Comparison of ENCODE assay signal across 8 mouse cellular contexts in genomic region chr10:13965974-13966829, GRCm38 (mm10). TPM values are rescaled to one million over a fixed set of nuclear protein-coding genes. Genes with fewer than 3 reads are reported as not detected.
DNase-seq lines count a peak whose midpoint lies in the region; ATAC-seq and TF ChIP-seq lines count a peak whose summit lies in the region.

Gene Hivep2, plus strand, starts transcription at chr10:13966075.

- 0 out of 2 replicates have a peak, but pooled peaks cover 6% of the 10 kb centered on the region for H3K4me1 ChIP-seq in embryonic facial prominence, embryonic 15.5 days
- H3K4me1 ChIP-seq in heart, embryonic 14.5 days (ENCODE audit: control insufficient read depth in 2 of 2, insufficient read depth in 2 of 2, low read length in 2 of 2): peaks cover 0 to 9% of the 10 kb centered on the region in 2 experiments; a peak in 3 of 4 replicates
- H3K4me1 ChIP-seq in liver, embryonic 14.5 days (replicated peaks; ENCODE audit: control insufficient read depth in 2 of 2, insufficient read depth in 2 of 2, low read length in 1 of 2): no peaks in the 10 kb centered on the region
- H3K4me1 ChIP-seq in neural tube, embryonic 15.5 days: peaks cover 13% of the 10 kb centered on the region

- TF ChIP-seq CTCF in C2C12 (IDR thresholded peaks at IDR 0.05; ENCODE audit: control insufficient read depth, insufficient read depth, insufficient read length): peak; percentile 0
- no peak for TF ChIP-seq CTCF in liver, embryonic 14.5 days (IDR thresholded peaks at IDR 0.05; ENCODE audit: low read depth)

- peak within 1 kb of the TSS; percentile 97 for H3K4me2 ChIP-seq in embryonic facial prominence, embryonic 15.5 days (replicated peaks)
- H3K4me2 ChIP-seq in heart, embryonic 14.5 days (ENCODE audit: low read length): peak within 1 kb of the TSS; percentile 85
- H3K4me2 ChIP-seq in liver, embryonic 14.5 days (ENCODE audit: low read depth): peak within 1 kb of the TSS; percentile 74
- H3K4me2 ChIP-seq in neural tube, embryonic 15.5 days: peak within 1 kb of the TSS; percentile 98

- DNase-seq in adrenal gland, adult 8-10 months: peak; percentile 51
- peak; percentile 66 for DNase-seq in kidney, postnatal 14 days
- no peak for DNase-seq in liver, embryonic 14.5 days (ENCODE audit: low read depth in 3 of 3, low spot score in 3 of 3)
- DNase-seq in thymus, postnatal 25 days: peak; percentile 75

- H3K79me2 ChIP-seq in C2C12 (ENCODE audit: control insufficient read depth, insufficient read depth): peaks cover 19% of the 10 kb centered on the region

- TF ChIP-seq EP300 in liver, embryonic 14.5 days (IDR thresholded peaks at IDR 0.05; ENCODE audit: low read depth): no peak

- peaks cover 3% of the 10 kb centered on the region for H3K79me3 ChIP-seq in C2C12 (ENCODE audit: low read depth)

- peak within 1 kb of the TSS; percentile 91 for H3ac ChIP-seq in C2C12 (ENCODE audit: control insufficient read depth, insufficient read length, low read depth)

- H3K36me3 ChIP-seq in C2C12 (ENCODE audit: control insufficient read depth, insufficient read depth): no peaks in the 10 kb centered on the region
- H3K36me3 ChIP-seq in embryonic facial prominence, embryonic 15.5 days: no peaks in the 10 kb centered on the region
- H3K36me3 ChIP-seq in heart, embryonic 14.5 days (ENCODE audit: control insufficient read depth, insufficient read depth, low read length): no peaks in the 10 kb centered on the region
- H3K36me3 ChIP-seq in liver, embryonic 14.5 days (replicated peaks; ENCODE audit: control insufficient read depth, insufficient read depth, low read depth): no peaks in the 10 kb centered on the region
- no peaks in the 10 kb centered on the region for H3K36me3 ChIP-seq in neural tube, embryonic 15.5 days

- H3K27me3 ChIP-seq in C2C12 (ENCODE audit: control insufficient read depth, insufficient read depth, insufficient read length): no peaks in the 10 kb centered on the region
- H3K27me3 ChIP-seq in embryonic facial prominence, embryonic 15.5 days: no peaks in the 10 kb centered on the region
- no peaks in the 10 kb centered on the region for H3K27me3 ChIP-seq in heart, embryonic 14.5 days (ENCODE audit: control insufficient read depth, insufficient read depth, low read length)
- H3K27me3 ChIP-seq in liver, embryonic 14.5 days (ENCODE audit: control insufficient read depth, insufficient read depth, low read length): peaks cover 65% of the 10 kb centered on the region
- H3K27me3 ChIP-seq in neural tube, embryonic 15.5 days (replicated peaks): peaks cover 2% of the 10 kb centered on the region; the same call in 1 of the 2 replicates

- peak; percentile 64 for ATAC-seq in embryonic facial prominence, embryonic 15.5 days (ENCODE audit: insufficient number of reproducible peaks, low FRiP score, low TSS enrichment, low read depth)
- ATAC-seq in heart, embryonic 14.5 days (ENCODE audit: insufficient number of reproducible peaks, insufficient read depth, low FRiP score, low read depth): peak; percentile 44
- peak; percentile 22; the same call in 1 of the 2 replicates for ATAC-seq in liver, embryonic 14.5 days (ENCODE audit: insufficient read depth)
- peak; percentile 51 for ATAC-seq in neural tube, embryonic 15.5 days (ENCODE audit: low FRiP score)

- peak within 1 kb of the TSS; percentile 92 for H3K9ac ChIP-seq in embryonic facial prominence, embryonic 15.5 days
- H3K9ac ChIP-seq in heart, embryonic 14.5 days (ENCODE audit: low read length): peak within 1 kb of the TSS; percentile 98
- no peak within 1 kb of the TSS; the same call in 1 of the 2 replicates for H3K9ac ChIP-seq in liver, embryonic 14.5 days (replicated peaks)
- peak within 1 kb of the TSS; percentile 97 for H3K9ac ChIP-seq in neural tube, embryonic 15.5 days (replicated peaks)

- H3K27ac ChIP-seq in embryonic facial prominence, embryonic 15.5 days (replicated peaks): peak within 1 kb of the TSS; percentile 99
- H3K27ac ChIP-seq in heart, embryonic 14.5 days (replicated peaks in 1 of 2; ENCODE audit: control insufficient read depth in 1 of 2, insufficient read depth in 1 of 2, low read depth in 2 of 2, low read length in 2 of 2): peak within 1 kb of the TSS; percentile 97 to 100
- no peak within 1 kb of the TSS for H3K27ac ChIP-seq in liver, embryonic 14.5 days
- H3K27ac ChIP-seq in neural tube, embryonic 15.5 days (replicated peaks): peak within 1 kb of the TSS; percentile 99

- no peaks in the 10 kb centered on the region for H3K9me3 ChIP-seq in embryonic facial prominence, embryonic 15.5 days (replicated peaks)
- no peaks in the 10 kb centered on the region for H3K9me3 ChIP-seq in heart, embryonic 14.5 days (ENCODE audit: control insufficient read depth, low read length)
- H3K9me3 ChIP-seq in liver, embryonic 14.5 days (ENCODE audit: control insufficient read depth, low read length): no peaks in the 10 kb centered on the region
- H3K9me3 ChIP-seq in neural tube, embryonic 15.5 days (replicated peaks): no peaks in the 10 kb centered on the region

- WGBS in embryonic facial prominence, embryonic 15.5 days: under 1% methylated on average over 62 of the region's 67 CpGs
- WGBS in heart, embryonic 14.5 days: under 1% methylated on average over 60 of the region's 67 CpGs
- 1% methylated on average over 64 of the region's 67 CpGs for WGBS in liver, embryonic 14.5 days (ENCODE audit: insufficient replicate concordance)
- under 1% methylated on average over 67 of the region's 67 CpGs for WGBS in neural tube, embryonic 15.5 days

- peak within 1 kb of the TSS; percentile 82 for H3K4me3 ChIP-seq in C2C12 (ENCODE audit: insufficient read depth, poor library complexity, severe bottlenecking)
- H3K4me3 ChIP-seq in embryonic facial prominence, embryonic 15.5 days (replicated peaks): peak within 1 kb of the TSS; percentile 90
- peak within 1 kb of the TSS; percentile 90 to 91 for H3K4me3 ChIP-seq in heart, embryonic 14.5 days (ENCODE audit: control insufficient read depth in 1 of 2, insufficient read depth in 1 of 2, low read depth in 1 of 2, low read length in 2 of 2)
- peak within 1 kb of the TSS; percentile 56 to 61 for H3K4me3 ChIP-seq in liver, embryonic 14.5 days (ENCODE audit: insufficient read depth in 1 of 2, low read depth in 2 of 2, low read length in 2 of 2)
- peak within 1 kb of the TSS; percentile 84 for H3K4me3 ChIP-seq in neural tube, embryonic 15.5 days (replicated peaks)

TF ChIP-seq in C2C12, 6 proteins besides CTCF, POLR2A, EP300 and RAD21:
- no peak for TF ChIP-seq MAX (IDR thresholded peaks at IDR 0.05)
- no peak for TF ChIP-seq MYOD1 (IDR thresholded peaks at IDR 0.05; ENCODE audit: control insufficient read depth, insufficient read length, low read depth)
- no peak for TF ChIP-seq MYOG (IDR thresholded peaks at IDR 0.05; ENCODE audit: control insufficient read depth, extremely low read depth, insufficient read length)
- no peak for TF ChIP-seq FOSL1 (IDR thresholded peaks at IDR 0.05; ENCODE audit: insufficient read depth, low read length, poor library complexity, severe bottlenecking)
- no peak for TF ChIP-seq CEBPB (IDR thresholded peaks at IDR 0.05; ENCODE audit: low read depth)
- no peak for TF ChIP-seq USF1 (IDR thresholded peaks at IDR 0.05; ENCODE audit: low read depth)

RNA-seq across cellular contexts. Expression of gene Hivep2, which starts in this region (rescaled TPM):
- polyA plus RNA-seq in C2C12 (2012; fragmentation: generic; extraction: Trizol): 2.9 TPM
- total RNA-seq in adrenal gland, adult 8-10 months (2022): 10 to 100 TPM; 27.5 to 43.1 (median 38.7) TPM
- polyA plus RNA-seq in embryonic facial prominence, embryonic 15.5 days (2015; fragmentation: Nextera tagmentation; extraction: Ambion mirVana): 10.0 and 11.7 TPM in 2 replicates
- polyA plus RNA-seq in heart, embryonic 14.5 days (2014; fragmentation: Nextera tagmentation; extraction: Ambion mirVana): 6.8 and 9.9 TPM in 2 replicates
- polyA plus RNA-seq in liver, embryonic 14.5 days (2012; rRNA removed): 0.25 and 0.33 TPM in 2 replicates
- 0.32 and 0.48 TPM in 2 replicates for polyA plus RNA-seq in liver, embryonic 14.5 days (2014; fragmentation: Nextera tagmentation; extraction: Ambion mirVana)
- polyA plus RNA-seq in neural tube, embryonic 15.5 days (2015; fragmentation: Nextera tagmentation; extraction: Ambion mirVana): 10.4 and 11.7 TPM in 2 replicates

Comparison
In these comparisons a context has a peak if more than half of its experiments do, and no peak if none do; other contexts are left out.
1. Peak in ATAC-seq, H3K4me3 ChIP-seq and H3K4me2 ChIP-seq in liver, embryonic 14.5 days; RNA of the gene not detected or under 1 TPM.
2. DNase-seq: peak in adrenal gland, adult 8-10 months (single experiment), kidney, postnatal 14 days (single experiment) and thymus, postnatal 25 days (single experiment); none in liver, embryonic 14.5 days (0 of 3).
3. Peak in every context shown above with its lines, with median percentiles within 50 percentile points of each other: H3K4me3 ChIP-seq, ATAC-seq and H3K4me2 ChIP-seq.